Mouse (Mus musculus) MEL (cell line): Measurements from ENCODE around the gene Cyb5rl. TPM values are rescaled to one million over a fixed set of nuclear protein-coding genes. Genes with fewer than 3 reads are reported as not detected.

Experiments
- DNase-seq: peaks from one replicate; pipeline ENCODE4 v3.0.0; 2011; ENCODE audit warnings: low read depth, low spot score
- H3K27ac ChIP-seq: 2 replicates; pipeline ENCODE4 v1.5.1; 2012; ENCODE audit warnings: low read depth, mild to moderate bottlenecking, control low read depth, low read length, moderate library complexity; ENCODE audit not compliant: control insufficient read depth
- H3K27me3 ChIP-seq, 2 experiments: fragments of 150-350 bp in 1 of 2; sonication (generic) in 1 of 2; 2 replicates each; pipeline ENCODE4 v1.6.1; 2012; ENCODE audit warnings: low read length in 2 of 2, mild to moderate bottlenecking in 2 of 2, improper control_type of control experiment in 1 of 2, moderate library complexity in 1 of 2; ENCODE audit not compliant: insufficient read depth in 2 of 2, control insufficient read depth in 1 of 2
- H3K36me3 ChIP-seq, 2 experiments: 2 replicates each; pipeline ENCODE4 v1.6.1; 2012 to 2014; ENCODE audit warnings: low read length in 2 of 2, improper control_type of control experiment in 1 of 2, inconsistent platforms in 1 of 2, mild to moderate bottlenecking in 1 of 2; ENCODE audit not compliant: insufficient read depth in 2 of 2, control insufficient read depth in 1 of 2
- H3K4me1 ChIP-seq, 2 experiments: fragments of 150-350 bp in 1 of 2; sonication (generic) in 1 of 2; 2 replicates each; pipeline ENCODE4 v1.6.1; 2012; ENCODE audit warnings: low read length in 2 of 2, improper control_type of control experiment in 1 of 2, mild to moderate bottlenecking in 1 of 2; ENCODE audit not compliant: insufficient read depth in 2 of 2, control insufficient read depth in 1 of 2
- H3K4me3 ChIP-seq, 2 experiments: fragments of 150-350 bp in 1 of 2; sonication (generic) in 1 of 2; 2 replicates each; pipeline ENCODE4 v1.5.1; 2012; ENCODE audit warnings: low read depth in 2 of 2, low read length in 2 of 2, mild to moderate bottlenecking in 2 of 2, moderate library complexity in 2 of 2, control low read depth in 1 of 2, improper control_type of control experiment in 1 of 2; ENCODE audit not compliant: control insufficient read depth in 1 of 2, insufficient read depth in 1 of 2
- H3K79me2 ChIP-seq: 2 replicates; pipeline ENCODE4 v1.6.1; 2012; ENCODE audit warnings: mild to moderate bottlenecking, low read length, moderate library complexity; ENCODE audit not compliant: control insufficient read depth, poor library complexity, insufficient read depth
- H3K9ac ChIP-seq: 2 replicates; pipeline ENCODE4 v1.6.1; 2012; ENCODE audit warnings: low read depth, mild to moderate bottlenecking, control low read depth, low read length, moderate library complexity; ENCODE audit not compliant: control insufficient read depth, poor library complexity, severe bottlenecking
- H3K9me3 ChIP-seq: fragments of 150-350 bp; sonication (generic); replicated peaks from 2 replicates; pipeline ENCODE4 v1.6.1; 2012; ENCODE audit warnings: mild to moderate bottlenecking, low read length, improper control_type of control experiment, moderate library complexity; ENCODE audit not compliant: insufficient read depth
- CHD1 ChIP-seq: IDR thresholded peaks from 2 replicates; pipeline ENCODE4 v1.6.1; 2012; ENCODE audit warnings: low read depth, mild to moderate bottlenecking, inconsistent platforms, low read length, improper control_type of control experiment
- CHD2 ChIP-seq: IDR thresholded peaks from 2 replicates; pipeline ENCODE4 v1.6.1; 2011; ENCODE audit warnings: low read length, improper control_type of control experiment
- E2F4 ChIP-seq: IDR thresholded peaks from 2 replicates; pipeline ENCODE4 v1.6.1; 2011; ENCODE audit warnings: low read depth, low read length, improper control_type of control experiment, borderline replicate concordance
- EP300 ChIP-seq, 2 experiments: IDR thresholded peaks; 2 replicates each; pipeline ENCODE4 v1.6.1; 2011; ENCODE audit warnings: improper control_type of control experiment in 2 of 2, low read length in 2 of 2, low read depth in 1 of 2, mild to moderate bottlenecking in 1 of 2
- ETS1 ChIP-seq: IDR thresholded peaks from 2 replicates; pipeline ENCODE4 v1.6.1; 2012; ENCODE audit warnings: low read depth, mild to moderate bottlenecking, inconsistent platforms, low read length, improper control_type of control experiment, moderate library complexity
- GABPA ChIP-seq: IDR thresholded peaks from 2 replicates; pipeline ENCODE4 v1.6.1; 2012; ENCODE audit warnings: low read depth, mild to moderate bottlenecking, inconsistent platforms, low read length, improper control_type of control experiment, moderate library complexity
- GATA1 ChIP-seq: IDR thresholded peaks from 2 replicates; pipeline ENCODE4 v1.6.1; 2011; ENCODE audit warnings: low read depth, low read length, improper control_type of control experiment
- HCFC1 ChIP-seq: IDR thresholded peaks from 2 replicates; pipeline ENCODE4 v1.6.1; 2012; ENCODE audit warnings: low read depth, mild to moderate bottlenecking, inconsistent platforms, low read length, improper control_type of control experiment, moderate library complexity
- MAX ChIP-seq: IDR thresholded peaks from 2 replicates; pipeline ENCODE4 v1.6.1; 2011; ENCODE audit warnings: low read length, improper control_type of control experiment
- MYB ChIP-seq: IDR thresholded peaks from 2 replicates; pipeline ENCODE4 v1.6.1; 2011; ENCODE audit warnings: mild to moderate bottlenecking, low read depth, low read length, improper control_type of control experiment
- NRF1 ChIP-seq: IDR thresholded peaks from 2 replicates; pipeline ENCODE4 v1.6.1; 2014; ENCODE audit warnings: low read depth, mild to moderate bottlenecking, inconsistent platforms, low read length, improper control_type of control experiment, moderate library complexity; ENCODE audit not compliant: poor library complexity, insufficient read depth, severe bottlenecking
- SIN3A ChIP-seq: IDR thresholded peaks from 2 replicates; pipeline ENCODE4 v1.6.1; 2012; ENCODE audit warnings: low read length, improper control_type of control experiment, inconsistent platforms
- SMC3 ChIP-seq: IDR thresholded peaks from 2 replicates; pipeline ENCODE4 v1.6.1; 2011; ENCODE audit warnings: low read depth, low read length, improper control_type of control experiment
- TBP ChIP-seq: IDR thresholded peaks from 2 replicates; pipeline ENCODE4 v1.8.0; 2011; ENCODE audit warnings: low read depth, low read length, improper control_type of control experiment
- TCF12 ChIP-seq: IDR thresholded peaks from 2 replicates; pipeline ENCODE4 v1.6.1; 2014; ENCODE audit warnings: low read depth, mild to moderate bottlenecking, inconsistent platforms, low read length, improper control_type of control experiment, moderate library complexity
- USF1 ChIP-seq: IDR thresholded peaks from 2 replicates; pipeline ENCODE4 v1.6.1; 2014; ENCODE audit warnings: low read depth, mild to moderate bottlenecking, inconsistent platforms, low read length, improper control_type of control experiment, moderate library complexity
- ZNF384 ChIP-seq: IDR thresholded peaks from 2 replicates; pipeline ENCODE4 v1.6.1; 2012; ENCODE audit warnings: low read depth, mild to moderate bottlenecking, inconsistent platforms, low read length, improper control_type of control experiment
- polyA plus RNA-seq, 2 experiments: library from polyadenylated mRNA; stranded (reverse) in 1 of 2; unstranded in 1 of 2; fragments of >175 nt in 1 of 2; fragments of >200 nt in 1 of 2; gene quantifications; 2 replicates each; pipeline versions ENCODE4 v1.2.1 to v1.2.4; 2012; ENCODE audit warnings: low replicate concordance in 2 of 2, low read depth in 1 of 2; ENCODE audit not compliant: insufficient read length in 2 of 2, insufficient read depth in 1 of 2, missing spikeins in 1 of 2
- total RNA-seq: library from RNA; depleted of rRNA; stranded (reverse); fragments of 300-350 nt; gene quantifications from 2 replicates; pipeline ENCODE4 v1.2.3, GENCODE M21; 2012

The Cyb5rl gene
- total and polyA plus RNA-seq, 3 experiments, result 8.5 to 9.3 TPM; not detected in 1

DNA sequence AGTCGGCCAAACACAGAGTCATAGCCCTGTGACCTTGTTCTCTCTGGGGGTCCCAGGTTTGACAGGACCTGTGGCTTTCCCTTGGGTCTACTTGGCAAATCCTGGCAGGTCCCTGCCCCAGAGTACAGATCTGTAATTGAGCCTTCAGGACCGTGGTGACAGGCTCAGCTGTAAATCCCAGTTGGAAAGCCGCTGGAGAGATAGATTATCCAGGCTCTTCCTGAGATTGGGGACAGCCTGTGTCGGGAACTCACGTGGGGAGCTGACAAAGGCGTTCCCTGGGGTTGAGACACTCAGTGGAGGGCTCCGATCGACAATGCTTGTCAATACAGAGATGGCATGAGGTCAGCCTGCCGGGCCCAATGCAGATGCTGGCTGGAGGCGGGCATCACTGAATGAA, 59.6 kb downstream of the Cyb5rl start:
- Histone ChIP-seq H3K36me3 (no peaks in the 10 kb centered on the region; a peak in 2 of 4 replicates), H3K4me1 (peaks cover 0 to 2% of the 10 kb centered on the region in 2 experiments; a peak in 1 of 4 replicates), H3K4me3 (no peak overlapping the region), H3K9me3 (no peaks in the 10 kb centered on the region), H3K79me2 (no peaks in the 10 kb centered on the region), H3K9ac (no peak overlapping the region), H3K27me3 (peaks cover 0 to 2% of the 10 kb centered on the region in 2 experiments; a peak in 2 of 4 replicates), H3K27ac (no peak overlapping the region)
- DNase-seq, result no peak
- TF ChIP-seq E2F4 (no peak), TCF12 (no peak), MAX (no peak), GABPA (no peak), SMC3 (no peak), NRF1 (no peak), USF1 (no peak)
- TF ChIP-seq, all 39 proteins: peak for 0

DNA sequence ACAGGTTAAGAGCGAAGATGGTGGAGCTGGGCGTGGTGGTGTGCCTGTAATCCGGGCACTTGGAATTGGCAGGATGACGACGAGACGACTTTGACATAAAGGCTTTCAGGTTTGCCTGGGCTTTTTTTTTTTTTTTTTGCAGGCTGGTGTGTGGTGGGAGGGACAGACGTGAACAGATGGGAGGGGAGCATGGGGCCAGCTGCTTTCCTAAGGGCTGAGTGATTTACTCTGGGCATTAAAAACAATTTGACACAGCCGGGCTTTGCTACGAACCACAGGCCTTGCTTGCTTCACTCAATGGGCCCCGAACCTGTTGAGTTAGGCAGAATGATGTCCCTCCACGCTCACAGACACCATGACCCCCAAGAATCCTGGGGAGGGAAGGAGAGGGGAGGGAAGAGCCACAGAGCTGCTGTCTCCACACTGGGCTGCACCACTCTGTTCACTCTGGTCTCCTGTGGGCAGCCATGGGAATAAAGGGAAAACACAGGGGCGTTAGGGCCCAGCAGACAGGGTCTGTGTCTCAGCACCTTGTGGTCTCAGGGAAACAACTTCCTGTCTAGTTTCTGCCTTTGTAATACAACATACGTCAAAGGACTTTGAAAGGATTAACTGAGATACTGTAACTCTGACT, 60.2 kb downstream of the Cyb5rl start:
- Histone ChIP-seq H3K27me3 (peaks cover 0 to 2% of the 10 kb centered on the region in 2 experiments; a peak in 2 of 4 replicates), H3K4me3 (no peak overlapping the region), H3K79me2 (no peaks in the 10 kb centered on the region), H3K9ac (no peak overlapping the region), H3K4me1 (peaks cover 0 to 2% of the 10 kb centered on the region in 2 experiments; a peak in 1 of 4 replicates), H3K9me3 (no peaks in the 10 kb centered on the region), H3K27ac (no peak overlapping the region), H3K36me3 (no peaks in the 10 kb centered on the region; a peak in 1 of 4 replicates)
- no peak for DNase-seq
- TF ChIP-seq MYB (no peak), GATA1 (no peak), CHD1 (no peak), ZNF384 (no peak)

DNA sequence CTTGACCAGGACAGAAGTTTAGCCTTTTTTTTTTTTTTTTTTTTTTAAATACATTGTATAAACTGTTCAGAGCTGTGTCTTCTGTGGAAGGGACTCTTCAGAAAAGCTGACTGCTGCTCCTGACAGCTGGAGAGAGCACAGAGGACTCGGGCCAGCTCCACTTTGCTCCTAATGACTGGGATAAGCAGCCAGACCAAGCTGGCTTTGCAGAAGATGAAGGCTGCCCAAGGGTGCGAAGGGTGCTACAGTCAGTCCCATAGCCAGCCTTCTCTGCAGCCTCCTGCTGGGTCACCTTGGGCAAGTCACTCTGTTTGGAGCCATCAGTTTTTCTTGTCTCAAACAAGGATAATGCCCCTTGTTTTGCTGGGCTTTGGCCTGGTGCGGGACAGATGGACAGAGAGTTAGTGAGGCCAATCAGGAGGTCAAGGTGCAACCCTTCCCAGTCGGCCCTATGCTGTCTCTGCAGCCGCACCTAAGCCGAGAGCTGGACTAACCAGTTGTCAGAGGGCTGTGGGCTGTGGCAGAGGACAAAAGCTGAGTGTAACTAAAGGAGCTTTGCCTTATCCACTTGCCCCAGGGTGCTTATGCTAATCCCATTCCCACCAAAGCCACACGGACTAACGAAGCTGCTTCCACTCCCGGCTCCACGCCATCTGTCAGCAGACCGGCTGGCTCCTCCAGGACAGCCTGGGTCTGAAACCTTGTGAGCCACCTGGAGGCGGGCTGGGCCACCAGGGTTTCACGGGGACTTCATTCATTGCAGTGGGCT, 61.3 kb downstream of the Cyb5rl start:
- no peak for DNase-seq
- no peaks in the 10 kb centered on the region; a peak in 1 of 4 replicates for H3K4me1 ChIP-seq
- peaks cover 0 to 2% of the 10 kb centered on the region in 2 experiments; a peak in 2 of 4 replicates for H3K27me3 ChIP-seq
- TF ChIP-seq HCFC1 (no peak), EP300 (IDR thresholded peaks at IDR 0.05; ENCODE audit: low read depth in 1 of 2, low read length in 2 of 2) (no peak), SMC3 (no peak), TBP (no peak), MYB (no peak), ETS1 (no peak), CHD2 (no peak), SIN3A (no peak), GABPA (no peak), USF1 (no peak), NRF1 (no peak)
- no peaks in the 10 kb centered on the region for H3K9me3 ChIP-seq
- H3K4me3 ChIP-seq, result no peak overlapping the region
- H3K9ac ChIP-seq, result no peak overlapping the region
- no peak overlapping the region for H3K27ac ChIP-seq
- no peaks in the 10 kb centered on the region for H3K79me2 ChIP-seq
- H3K36me3 ChIP-seq, result no peaks in the 10 kb centered on the region; a peak in 1 of 4 replicates
